Mouse (Mus musculus): ENCODE results near the gene Gm8024. TPM values are rescaled to one million over a fixed set of nuclear protein-coding genes. Genes with fewer than 3 reads are reported as not detected.
"Not testable (repeated sequence)": the region's sequence is repeated elsewhere in the genome, so short reads cannot be mapped to it uniquely, and the experiment has no call there.

Gene Gm8024
- not detected in 2 replicates for polyA plus RNA-seq (2015; fragmentation: Nextera tagmentation; extraction: Ambion mirVana)

- 100% methylated on average over 1 of the region's 3 CpGs for WGBS
- ATAC-seq (ENCODE audit: low FRiP score, low read depth), result not testable (repeated sequence)
These were observed at the start of gene Gm8024 for GRCm38 (mm10) chr14:42524182-42524581. Gene Gm8024 (minus strand): TSS chr14:42524282.

GRCm38 (mm10) chr14:42543170-42543701 is 19.2 kb upstream of the Gm8024 start:
- ATAC-seq (ENCODE audit: low FRiP score, low read depth), result 0 out of 2 replicates have a peak, but pooled peaks have one; percentile 44

More at GRCm38 (mm10) chr14:42524182-42524581, at the start of gene Gm8024:
- H3K36me3 ChIP-seq; H3K4me1 ChIP-seq; H3K9ac ChIP-seq; H3K9me3 ChIP-seq; H3K27ac ChIP-seq; H3K27me3 ChIP-seq; H3K4me2 ChIP-seq (replicated peaks); H3K4me3 ChIP-seq: not testable (repeated sequence)

GRCm38 (mm10) chr14:42542316-42543169 is 18.5 kb upstream of the Gm8024 start:
- H3K9ac ChIP-seq; H3K9me3 ChIP-seq; H3K27me3 ChIP-seq; H3K27ac ChIP-seq; H3K36me3 ChIP-seq; H3K4me3 ChIP-seq; H3K4me1 ChIP-seq; H3K4me2 ChIP-seq (replicated peaks): not testable (repeated sequence)
- ATAC-seq (ENCODE audit: low FRiP score, low read depth), result peak; percentile 28; the same call in 1 of the 2 replicates
- 14% methylated on average over 21 of the region's 29 CpGs for WGBS

More at GRCm38 (mm10) chr14:42543170-42543701, 19.2 kb upstream of the Gm8024 start:
- H3K4me1 ChIP-seq; H3K4me3 ChIP-seq; H3K27me3 ChIP-seq; H3K9ac ChIP-seq; H3K4me2 ChIP-seq (replicated peaks); H3K27ac ChIP-seq; H3K36me3 ChIP-seq; H3K9me3 ChIP-seq: not testable (repeated sequence)
- 13% methylated on average over 28 of the region's 31 CpGs for WGBS

- not testable (repeated sequence) for H3K9me3 ChIP-seq; H3K27ac ChIP-seq; H3K4me2 ChIP-seq (replicated peaks); H3K4me1 ChIP-seq; H3K9ac ChIP-seq; H3K4me3 ChIP-seq; ATAC-seq (ENCODE audit: low FRiP score, low read depth); H3K36me3 ChIP-seq; H3K27me3 ChIP-seq
- 95% methylated on average over 2 of the region's 3 CpGs for WGBS
These were observed 21.8 kb downstream of the Gm8024 start, which contains the start of gene Gm8020 for GRCm38 (mm10) chr14:42502249-42502648. Gene Gm8020 (minus strand): TSS chr14:42502349.

Other genes with a start within 250 kb of the Gm8024 start
- not detected in 2 replicates for gene Gm9611, start 226.9 kb downstream of the Gm8024 start, polyA plus RNA-seq (2015; fragmentation: Nextera tagmentation; extraction: Ambion mirVana)
- gene Gm7995, start 214.1 kb downstream of the Gm8024 start, polyA plus RNA-seq (2015; fragmentation: Nextera tagmentation; extraction: Ambion mirVana), result not detected in 2 replicates
- not detected in 2 replicates for gene Gm8005, start 84.6 kb downstream of the Gm8024 start, polyA plus RNA-seq (2015; fragmentation: Nextera tagmentation; extraction: Ambion mirVana)
- gene Gm8011, start 60.4 kb downstream of the Gm8024 start, polyA plus RNA-seq (2015; fragmentation: Nextera tagmentation; extraction: Ambion mirVana), result not detected in 2 replicates
- not detected in 2 replicates for gene Gm8020, start 21.9 kb downstream of the Gm8024 start, polyA plus RNA-seq (2015; fragmentation: Nextera tagmentation; extraction: Ambion mirVana)
- not detected in 2 replicates for gene Gm17124, start 75.6 kb upstream of the Gm8024 start, polyA plus RNA-seq (2015; fragmentation: Nextera tagmentation; extraction: Ambion mirVana)
- not detected in 2 replicates for gene Gm3633, start 117.6 kb upstream of the Gm8024 start, polyA plus RNA-seq (2015; fragmentation: Nextera tagmentation; extraction: Ambion mirVana)
- gene Gm10378, start 131.7 kb upstream of the Gm8024 start, polyA plus RNA-seq (2015; fragmentation: Nextera tagmentation; extraction: Ambion mirVana), result not detected in 2 replicates
- gene Gm3015, start 244.5 kb upstream of the Gm8024 start, polyA plus RNA-seq (2015; fragmentation: Nextera tagmentation; extraction: Ambion mirVana), result not detected in 2 replicates